Mouse (Mus musculus) myocyte (in vitro differentiated cells): ENCODE measurements around the gene Lpcat2. TPM values are rescaled to one million over a fixed set of nuclear protein-coding genes. Genes with fewer than 3 reads are reported as not detected.
A peak's percentile ranks its signal among the peaks of the same experiment; 100 is the strongest.
"Not testable (repeated sequence)": the region's sequence is repeated elsewhere in the genome, so short reads cannot be mapped to it uniquely, and the experiment has no call there.

Experiments used
- H3K27me3 ChIP-seq: one replicate; pipeline ENCODE4 v1.6.1; 2011; ENCODE audit not compliant: control insufficient read depth, insufficient read depth, insufficient read length
- H3K36me3 ChIP-seq: one replicate; pipeline ENCODE4 v1.6.1; 2011; ENCODE audit not compliant: control insufficient read depth, insufficient read depth
- H3K4me2 ChIP-seq: one replicate; pipeline ENCODE4 v1.6.1; 2011; ENCODE audit warnings: low read depth, control low read depth
- H3K4me3 ChIP-seq: one replicate; pipeline ENCODE4 v1.5.1; 2011; ENCODE audit warnings: mild to moderate bottlenecking, control low read depth, moderate library complexity
- H3K79me2 ChIP-seq: one replicate; pipeline ENCODE4 v1.6.1; 2011; ENCODE audit not compliant: control insufficient read depth, insufficient read depth
- H3ac ChIP-seq: one replicate; pipeline ENCODE4 v1.6.1; 2011; ENCODE audit not compliant: control insufficient read depth, insufficient read length
- CEBPB ChIP-seq: IDR thresholded peaks from 2 replicates; pipeline ENCODE4 v1.6.1; 2011; ENCODE audit warnings: mild to moderate bottlenecking, moderate library complexity; ENCODE audit not compliant: poor library complexity, insufficient read depth, severe bottlenecking
- E2F4 ChIP-seq: IDR thresholded peaks from one replicate; pipeline ENCODE4 v1.6.1; 2011; ENCODE audit warnings: mild to moderate bottlenecking, control low read depth, moderate library complexity; ENCODE audit not compliant: insufficient read depth
- MAX ChIP-seq: IDR thresholded peaks from one replicate; pipeline ENCODE4 v1.6.1; 2011; ENCODE audit warnings: low read depth, mild to moderate bottlenecking, control low read depth
- MYOD1 ChIP-seq, 3 experiments: IDR thresholded peaks; one replicate each; pipeline ENCODE4 v1.6.1; 2011; ENCODE audit warnings: control low read depth in 2 of 3, low read depth in 2 of 3, mild to moderate bottlenecking in 2 of 3, moderate library complexity in 1 of 3; ENCODE audit not compliant: insufficient read length in 2 of 3, control insufficient read depth in 1 of 3
- MYOG ChIP-seq, 3 experiments: IDR thresholded peaks; one replicate each; pipeline ENCODE4 v1.6.1; 2011; ENCODE audit warnings: control low read depth in 2 of 3, low read depth in 2 of 3, mild to moderate bottlenecking in 2 of 3; ENCODE audit not compliant: insufficient read length in 2 of 3, control insufficient read depth in 1 of 3, insufficient read depth in 1 of 3
- POLR2A ChIP-seq: IDR thresholded peaks from one replicate; pipeline ENCODE4 v1.6.1; 2011; ENCODE audit warnings: low read depth, mild to moderate bottlenecking, control low read depth, moderate library complexity; ENCODE audit not compliant: insufficient read length
- POLR2AphosphoS2 ChIP-seq: IDR thresholded peaks from one replicate; pipeline ENCODE4 v1.6.1; 2011; ENCODE audit warnings: low read depth, control low read depth; ENCODE audit not compliant: insufficient read length
- REST ChIP-seq: IDR thresholded peaks from one replicate; pipeline ENCODE4 v1.6.1; 2011; ENCODE audit warnings: mild to moderate bottlenecking, control low read depth, moderate library complexity; ENCODE audit not compliant: insufficient read depth, insufficient read length
- SRF ChIP-seq: IDR thresholded peaks from one replicate; pipeline ENCODE4 v1.6.1; 2011; ENCODE audit warnings: low read depth; ENCODE audit not compliant: control insufficient read depth, insufficient read length
- TCF12 ChIP-seq: IDR thresholded peaks from one replicate; pipeline ENCODE4 v1.6.1; 2011; ENCODE audit warnings: mild to moderate bottlenecking, control low read depth; ENCODE audit not compliant: poor library complexity, insufficient read depth, severe bottlenecking
- TCF3 ChIP-seq: IDR thresholded peaks from one replicate; pipeline ENCODE4 v1.6.1; 2011; ENCODE audit warnings: low read depth, control low read depth; ENCODE audit not compliant: insufficient read length
- USF1 ChIP-seq: IDR thresholded peaks from one replicate; pipeline ENCODE4 v1.6.1; 2011; ENCODE audit warnings: low read depth, mild to moderate bottlenecking, control low read depth, moderate library complexity
- polyA plus RNA-seq: library from polyadenylated mRNA; unstranded; fragments of >200 nt; fragmentation: generic; extraction: Trizol; gene quantifications from one replicate; pipeline ENCODE4 v1.2.1, GENCODE M21; 2012; ENCODE audit warnings: missing spikeins

Lpcat2 gene
- polyA plus RNA-seq, 1 experiment, result 0.08 TPM

- Histone ChIP-seq H3K4me3 (no peak overlapping the region), H3K27me3 (no peaks in the 10 kb centered on the region), H3K79me2 (no peaks in the 10 kb centered on the region), H3K4me2 (no peak overlapping the region), H3K36me3 (no peaks in the 10 kb centered on the region), H3ac (no peak overlapping the region)
- TF ChIP-seq USF1 (no peak), CEBPB (no peak), MYOG (IDR thresholded peaks at IDR 0.05; ENCODE audit: control insufficient read depth in 1 of 3, insufficient read depth in 1 of 3, insufficient read length in 2 of 3, low read depth in 2 of 3) (no peak), E2F4 (no peak)
Measured at GRCm38 (mm10) chr8:92861977-92862376, 6.8 kb downstream of the Lpcat2 start.

GRCm38 (mm10) chr8:92870281-92870680 is 15.1 kb downstream of the Lpcat2 start:
- Histone ChIP-seq H3K27me3 (no peaks in the 10 kb centered on the region), H3K4me2 (no peak overlapping the region), H3K4me3 (no peak overlapping the region), H3K36me3 (no peaks in the 10 kb centered on the region), H3K79me2 (no peaks in the 10 kb centered on the region), H3ac (no peak overlapping the region)
- no peak for TF ChIP-seq CEBPB
- no peak for TF ChIP-seq POLR2A
- no peak for TF ChIP-seq TCF12
- TF ChIP-seq REST, result no peak
- TF ChIP-seq E2F4, result no peak
- no peak for TF ChIP-seq SRF
- no peak for TF ChIP-seq MAX
- TF ChIP-seq MYOD1 (IDR thresholded peaks at IDR 0.05; ENCODE audit: control insufficient read depth in 1 of 3, insufficient read length in 2 of 3, low read depth in 2 of 3), result no peak
- no peak for TF ChIP-seq POLR2AphosphoS2
- TF ChIP-seq USF1, result no peak
- TF ChIP-seq TCF3, result no peak
- no peak for TF ChIP-seq MYOG (IDR thresholded peaks at IDR 0.05; ENCODE audit: control insufficient read depth in 1 of 3, insufficient read depth in 1 of 3, insufficient read length in 2 of 3, low read depth in 2 of 3)

GRCm38 (mm10) chr8:92872063-92872759 is 17.1 kb downstream of the Lpcat2 start:
- TF ChIP-seq MAX (no peak), USF1 (peak; percentile 15)
- H3K4me3 ChIP-seq, result no peak overlapping the region
- no peaks in the 10 kb centered on the region for H3K36me3 ChIP-seq
- H3ac ChIP-seq, result no peak overlapping the region
- no peak overlapping the region for H3K4me2 ChIP-seq
- no peaks in the 10 kb centered on the region for H3K79me2 ChIP-seq
- H3K27me3 ChIP-seq, result no peaks in the 10 kb centered on the region

- TF ChIP-seq TCF3 (no peak), POLR2AphosphoS2 (no peak), TCF12 (no peak), MYOD1 (IDR thresholded peaks at IDR 0.05; ENCODE audit: control insufficient read depth in 1 of 3, insufficient read length in 2 of 3, low read depth in 2 of 3) (no peak), USF1 (no peak), POLR2A (no peak), E2F4 (no peak), REST (no peak), CEBPB (no peak), SRF (no peak), MYOG (IDR thresholded peaks at IDR 0.05; ENCODE audit: control insufficient read depth in 1 of 3, insufficient read depth in 1 of 3, insufficient read length in 2 of 3, low read depth in 2 of 3) (no peak), MAX (no peak)
- no peak overlapping the region for H3K4me2 ChIP-seq
- H3K4me3 ChIP-seq, result no peak overlapping the region
- H3K27me3 ChIP-seq, result no peaks in the 10 kb centered on the region
- H3K79me2 ChIP-seq, result no peaks in the 10 kb centered on the region
- no peaks in the 10 kb centered on the region for H3K36me3 ChIP-seq
- H3ac ChIP-seq, result no peak overlapping the region
Measured at GRCm38 (mm10) chr8:92875795-92876194, 20.7 kb downstream of the Lpcat2 start.

- no peak overlapping the region for H3K4me2 ChIP-seq
- TF ChIP-seq SRF (no peak), POLR2A (no peak)
- no peaks in the 10 kb centered on the region for H3K27me3 ChIP-seq
Measured at GRCm38 (mm10) chr8:92881247-92881646, 26.1 kb downstream of the Lpcat2 start.

GRCm38 (mm10) chr8:92883771-92884170 is 28.6 kb downstream of the Lpcat2 start:
- no peaks in the 10 kb centered on the region for H3K27me3 ChIP-seq
- H3K36me3 ChIP-seq, result no peaks in the 10 kb centered on the region
- no peak overlapping the region for H3K4me3 ChIP-seq
- no peak overlapping the region for H3ac ChIP-seq
- no peaks in the 10 kb centered on the region for H3K79me2 ChIP-seq
- TF ChIP-seq SRF (no peak), TCF3 (no peak), CEBPB (no peak), POLR2AphosphoS2 (no peak), TCF12 (no peak), POLR2A (no peak), MYOD1 (IDR thresholded peaks at IDR 0.05; ENCODE audit: control insufficient read depth in 1 of 3, insufficient read length in 2 of 3, low read depth in 2 of 3) (no peak), MAX (no peak), USF1 (no peak), E2F4 (no peak), REST (no peak), MYOG (IDR thresholded peaks at IDR 0.05; ENCODE audit: control insufficient read depth in 1 of 3, insufficient read depth in 1 of 3, insufficient read length in 2 of 3, low read depth in 2 of 3) (no peak)
- H3K4me2 ChIP-seq, result no peak overlapping the region

More at GRCm38 (mm10) chr8:92881247-92881646, 26.1 kb downstream of the Lpcat2 start:
- Histone ChIP-seq H3K4me3 (no peak overlapping the region), H3K79me2 (no peaks in the 10 kb centered on the region), H3K36me3 (no peaks in the 10 kb centered on the region), H3ac (no peak overlapping the region)

- H3K4me3 ChIP-seq, H3K36me3 ChIP-seq, H3K27me3 ChIP-seq, H3K79me2 ChIP-seq, H3ac ChIP-seq, H3K4me2 ChIP-seq: not testable (repeated sequence)
Measured at GRCm38 (mm10) chr8:92892216-92892615, 37.1 kb downstream of the Lpcat2 start.
